Mouse (Mus musculus) bone marrow macrophage, adult 2 months (primary cell): ENCODE measurements at regions not wholly inside any gene's neighbourhood (a gene's known extent, or its start where the extent isn't known, plus 50 kb on each side); places are given as distances from the start of the nearest gene placed in this dataset.

Source experiments
- H3K27ac ChIP-seq: 2 replicates; pipeline ENCODE4 v1.5.1; 2012; ENCODE audit warnings: low read depth, low read length; ENCODE audit not compliant: insufficient read depth
- H3K4me1 ChIP-seq: 2 replicates; pipeline ENCODE4 v1.6.1; 2012; ENCODE audit warnings: low read length; ENCODE audit not compliant: control insufficient read depth, insufficient read depth
- H3K4me3 ChIP-seq: 2 replicates; pipeline ENCODE4 v1.5.1; 2012; ENCODE audit warnings: mild to moderate bottlenecking, low read length, moderate library complexity; ENCODE audit not compliant: insufficient read depth
- CTCF ChIP-seq: IDR thresholded peaks from 2 replicates; pipeline ENCODE4 v1.5.1; 2012; ENCODE audit warnings: low read depth, mild to moderate bottlenecking, low read length, moderate library complexity
- POLR2A ChIP-seq: IDR thresholded peaks from 2 replicates; pipeline ENCODE4 v1.6.1; 2012; ENCODE audit warnings: mild to moderate bottlenecking, low read depth, low read length, borderline replicate concordance

DNA sequence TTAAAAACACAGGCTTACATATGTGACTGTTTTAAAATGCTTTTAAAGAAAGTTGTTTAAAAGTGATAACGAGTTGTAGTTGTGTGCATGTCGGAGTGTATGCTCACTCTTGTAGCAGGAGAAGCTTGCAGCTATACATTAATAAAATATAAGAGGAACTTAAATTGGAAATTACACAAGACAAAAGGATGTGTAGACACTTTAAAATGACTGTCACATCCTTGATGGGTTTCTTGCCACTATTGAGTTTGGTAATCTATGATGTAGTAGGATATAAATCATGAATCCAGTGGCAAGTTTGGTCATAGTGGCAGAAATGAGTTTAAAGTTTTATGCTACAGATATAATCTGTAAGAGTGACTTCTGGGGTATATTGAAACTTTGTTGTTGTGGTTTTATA lies 504.3 kb downstream of the Plcl1 start:
- Histone ChIP-seq H3K4me3 (no peak overlapping the region), H3K4me1 (no peaks in the 10 kb centered on the region), H3K27ac (no peak overlapping the region)
- TF ChIP-seq CTCF, result no peak
- no peak for TF ChIP-seq POLR2A

DNA sequence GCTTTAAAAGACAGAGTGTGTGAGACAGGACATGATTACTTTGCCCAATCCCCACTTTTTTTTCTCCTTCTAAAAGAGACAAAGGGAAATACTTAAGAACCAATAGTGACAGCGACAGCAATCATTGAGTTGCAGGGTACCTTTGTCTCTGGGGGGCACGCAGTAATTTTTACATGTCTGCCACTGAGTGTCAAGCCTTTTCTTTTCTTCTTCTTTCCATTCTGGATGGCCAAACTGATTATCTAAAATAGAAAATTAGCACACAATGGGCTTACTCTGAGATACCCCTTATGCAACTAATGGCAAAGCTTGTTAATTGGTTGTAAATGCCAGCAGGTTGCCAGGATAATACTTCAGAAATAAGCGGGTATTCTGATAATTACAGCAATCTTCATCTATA lies 508.6 kb downstream of the Plcl1 start:
- H3K4me1 ChIP-seq, result no peaks in the 10 kb centered on the region
- TF ChIP-seq CTCF (no peak), POLR2A (no peak)
- H3K27ac ChIP-seq, result no peak overlapping the region
- no peak overlapping the region for H3K4me3 ChIP-seq

DNA sequence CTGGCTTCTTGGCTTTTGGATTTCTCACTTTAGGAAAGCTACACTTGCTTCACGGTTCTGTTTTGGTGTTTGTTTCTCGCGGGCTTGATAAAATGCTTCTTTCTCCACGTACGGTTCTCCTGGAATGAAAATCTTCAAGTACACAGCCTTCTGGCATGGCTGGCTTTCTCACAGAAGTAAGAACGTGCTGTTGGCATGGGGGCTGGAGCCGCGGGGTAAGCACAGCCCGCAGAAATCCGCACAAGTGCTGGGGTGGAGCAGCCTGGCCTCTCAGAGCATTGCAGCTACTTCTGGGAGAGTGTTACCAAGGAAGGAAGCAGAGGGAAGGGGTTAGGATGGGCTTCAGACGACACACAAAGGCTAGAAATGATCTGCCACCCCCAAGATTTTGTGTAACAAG lies 510.2 kb downstream of the Plcl1 start:
- Histone ChIP-seq H3K4me1 (no peaks in the 10 kb centered on the region), H3K4me3 (no peak overlapping the region), H3K27ac (no peak overlapping the region)
- TF ChIP-seq CTCF (no peak), POLR2A (no peak)

DNA sequence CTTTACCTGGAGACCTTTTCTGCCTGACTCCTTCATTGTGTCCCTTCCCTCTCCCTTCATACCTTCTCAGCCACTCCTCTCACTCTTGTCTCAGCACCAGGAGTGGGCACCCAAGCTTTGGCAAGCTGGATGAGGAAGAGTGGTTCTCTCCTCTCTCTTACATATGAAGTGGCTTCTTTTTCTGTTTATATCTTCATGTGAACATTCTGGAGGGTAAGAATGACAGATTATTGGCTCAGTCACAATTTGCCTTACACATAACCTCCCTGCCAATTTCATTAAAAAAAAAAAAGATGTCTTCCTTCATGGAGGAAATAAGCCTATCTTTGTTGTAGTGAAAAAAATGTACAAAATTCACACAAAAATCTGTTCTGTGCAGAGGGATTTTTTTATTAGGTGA lies 513.8 kb downstream of the Plcl1 start:
- H3K27ac ChIP-seq, result no peak overlapping the region
- TF ChIP-seq CTCF, result no peak
- TF ChIP-seq POLR2A, result no peak
- H3K4me1 ChIP-seq, result no peaks in the 10 kb centered on the region
- H3K4me3 ChIP-seq, result no peak overlapping the region

DNA sequence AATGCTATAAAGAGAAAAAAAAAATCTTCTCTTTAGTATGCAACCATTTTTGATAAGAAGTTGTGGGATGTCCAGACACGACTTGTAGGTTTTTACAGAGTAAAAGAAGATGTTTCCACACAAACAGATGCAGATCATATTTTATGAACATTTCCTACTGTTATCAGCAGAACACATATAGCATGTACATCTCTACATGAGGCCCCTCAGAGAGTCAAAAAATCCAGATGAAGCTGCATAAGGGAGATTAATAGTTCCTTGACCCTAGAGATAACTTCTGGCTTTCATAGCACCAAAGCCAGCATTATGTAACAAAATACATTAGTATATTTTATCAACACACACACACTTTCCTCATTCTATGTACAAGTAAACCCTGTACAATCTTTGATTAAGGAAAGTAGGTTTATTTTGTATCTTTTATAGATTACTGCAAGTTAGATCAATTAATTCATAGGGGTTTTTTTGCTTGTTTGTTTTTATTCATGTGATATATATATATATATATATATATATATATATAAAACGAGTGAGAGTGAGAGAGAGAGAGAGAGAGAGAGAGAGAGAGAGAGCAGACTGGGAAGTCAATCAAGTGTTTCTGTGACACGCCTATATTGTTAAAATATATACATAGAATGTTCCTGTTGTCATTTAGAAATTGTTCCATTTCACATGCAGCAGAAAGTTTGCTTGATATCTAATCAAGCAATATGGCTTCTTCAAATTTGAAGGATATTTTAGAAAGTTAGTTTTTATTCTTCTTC lies 541.2 kb downstream of the Plcl1 start:
- Histone ChIP-seq H3K4me1 (no peaks in the 10 kb centered on the region), H3K27ac (no peak overlapping the region), H3K4me3 (no peak overlapping the region)
- no peak for TF ChIP-seq CTCF
- TF ChIP-seq POLR2A, result no peak

DNA sequence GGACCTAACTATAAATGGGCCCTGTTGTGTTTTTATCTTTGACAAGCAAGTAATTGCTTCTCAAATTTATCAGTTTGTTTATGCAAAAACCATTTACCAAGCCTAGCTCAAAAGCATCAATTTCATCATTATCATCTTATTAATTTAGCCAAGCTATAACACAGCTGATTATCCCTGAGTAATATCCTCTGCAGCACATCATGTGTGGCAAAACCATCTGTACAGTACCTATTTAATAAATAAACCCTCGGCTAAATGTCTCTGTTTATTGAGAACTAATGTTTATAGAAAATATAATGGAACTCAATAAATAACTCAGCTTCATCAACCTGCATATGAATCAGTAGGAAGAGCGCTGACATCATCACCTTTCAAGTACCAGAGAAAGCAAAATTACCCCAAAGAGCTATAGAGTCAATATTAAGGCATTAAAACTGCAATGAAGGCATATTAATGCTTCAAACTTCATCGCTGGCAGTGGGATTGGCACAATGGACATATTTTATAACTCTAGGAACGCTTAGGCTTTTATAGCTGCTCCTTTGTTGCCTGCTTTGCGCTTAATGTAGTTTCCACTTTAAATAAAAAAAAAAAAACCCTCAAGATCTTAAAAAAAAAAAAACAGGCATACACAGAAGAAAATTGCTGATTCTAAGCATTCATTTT lies 542.0 kb downstream of the Plcl1 start:
- H3K27ac ChIP-seq, result no peak overlapping the region
- TF ChIP-seq POLR2A, result no peak
- TF ChIP-seq CTCF, result no peak

DNA sequence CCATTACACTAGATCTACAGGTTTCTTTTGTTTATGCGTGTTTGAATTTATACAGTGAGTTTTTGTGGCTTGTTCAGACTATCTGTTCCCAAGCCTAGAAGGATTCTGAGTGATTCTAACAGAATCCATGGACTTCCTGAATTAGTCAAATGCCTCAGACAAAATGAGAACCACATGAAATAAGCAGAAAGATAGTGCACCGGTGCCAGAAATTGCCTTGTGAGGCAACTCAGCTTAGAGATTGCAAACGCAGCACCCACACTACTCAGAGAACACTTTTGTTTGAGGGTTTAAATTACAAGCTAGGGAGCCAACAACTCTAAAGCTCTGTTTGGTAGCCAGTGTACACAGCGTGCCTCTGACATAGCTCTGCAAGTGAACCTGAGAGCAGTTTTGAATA lies 543.9 kb downstream of the Plcl1 start:
- no peak overlapping the region for H3K4me3 ChIP-seq
- TF ChIP-seq POLR2A (no peak), CTCF (no peak)
- no peaks in the 10 kb centered on the region for H3K4me1 ChIP-seq
- no peak overlapping the region for H3K27ac ChIP-seq

More for the DNA sequence above, 542.0 kb downstream of the Plcl1 start:
- H3K4me1 ChIP-seq, result no peaks in the 10 kb centered on the region
- H3K4me3 ChIP-seq, result no peak overlapping the region

DNA sequence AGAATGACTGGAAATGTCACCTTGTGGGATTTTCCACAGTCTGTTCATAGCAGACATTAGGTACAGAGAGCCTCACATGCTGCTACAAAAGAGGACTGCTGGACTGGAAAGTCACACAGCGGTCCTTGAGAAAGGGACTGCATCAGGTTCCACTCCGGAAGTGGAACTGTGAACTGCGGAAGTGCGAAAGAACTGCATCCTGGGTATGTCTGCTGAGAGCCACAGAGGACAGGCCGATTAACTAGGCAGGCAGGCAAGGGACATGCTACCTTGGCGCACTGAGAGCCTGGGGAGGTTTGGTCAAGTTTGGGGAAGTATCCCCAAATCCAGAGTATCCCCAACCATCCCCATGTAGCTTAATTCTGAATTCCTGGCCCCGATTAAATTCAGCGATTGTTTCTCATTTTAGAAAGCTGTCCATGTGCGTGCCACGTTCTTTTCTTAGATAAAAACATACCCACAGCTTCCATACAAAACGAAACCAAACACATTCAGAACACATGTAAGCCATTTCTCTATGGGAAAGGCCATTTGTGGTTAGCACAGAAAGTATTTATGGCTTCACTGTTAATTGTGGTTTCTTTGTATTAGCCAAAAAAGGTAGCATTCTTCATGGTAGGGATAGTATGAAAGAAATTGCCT lies 552.2 kb downstream of the Plcl1 start:
- H3K4me3 ChIP-seq, result no peak overlapping the region
- H3K4me1 ChIP-seq, result no peaks in the 10 kb centered on the region
- TF ChIP-seq POLR2A (no peak), CTCF (no peak)
- no peak overlapping the region for H3K27ac ChIP-seq

DNA sequence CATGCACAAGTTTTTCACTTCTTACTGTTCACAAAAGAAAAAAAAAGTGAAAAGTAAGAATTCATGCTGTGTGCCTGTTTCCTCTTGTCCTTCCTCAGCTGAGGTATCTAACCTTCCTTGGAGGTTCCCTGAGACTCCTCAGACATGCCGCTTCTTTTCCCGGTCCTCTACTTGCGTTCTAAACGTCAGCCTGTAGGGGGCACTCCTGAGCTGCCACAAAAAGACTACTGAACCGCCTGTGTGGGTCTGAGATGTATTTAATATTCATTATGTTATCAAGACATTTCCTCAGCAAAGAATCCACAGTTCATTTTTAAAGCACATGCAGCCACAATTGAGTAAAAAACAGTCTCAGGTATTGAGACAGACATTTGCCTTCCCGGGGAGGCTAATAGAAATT lies 554.6 kb downstream of the Plcl1 start:
- TF ChIP-seq CTCF (peak; percentile 75), POLR2A (no peak)
- no peak overlapping the region for H3K27ac ChIP-seq
- H3K4me1 ChIP-seq, result no peaks in the 10 kb centered on the region
- H3K4me3 ChIP-seq, result no peak overlapping the region

DNA sequence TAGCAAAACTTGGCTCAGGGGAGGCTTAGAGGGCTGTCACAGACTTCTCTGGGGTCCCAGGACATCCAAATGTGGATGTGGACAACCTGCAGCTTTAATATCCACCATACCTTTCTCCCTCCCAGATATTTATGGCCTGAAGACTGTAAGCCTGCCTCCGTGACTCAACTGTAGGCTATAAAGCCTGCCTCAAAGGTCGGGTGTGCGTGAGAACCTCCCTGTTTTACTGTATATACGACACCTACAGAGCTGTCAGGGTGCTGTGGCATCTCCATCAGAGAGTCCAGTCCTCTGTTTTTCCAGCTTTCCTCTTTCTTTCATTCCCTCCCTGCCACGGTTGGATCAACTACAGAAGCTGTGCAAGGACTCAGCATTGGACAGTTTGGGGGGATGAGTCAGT lies 558.1 kb downstream of the Plcl1 start:
- Histone ChIP-seq H3K27ac (no peak overlapping the region), H3K4me1 (no peaks in the 10 kb centered on the region), H3K4me3 (no peak overlapping the region)
- TF ChIP-seq POLR2A, result no peak
- TF ChIP-seq CTCF, result no peak
